Mouse (Mus musculus) stomach, postnatal 0 days (tissue): ENCODE measurements around the gene Oaz1.

Experiments used
- CTCF ChIP-seq: IDR thresholded peaks from 2 replicates; pipeline ENCODE4 v1.5.1; 2016; ENCODE audit warnings: antibody characterized with exemption, low read depth, mild to moderate bottlenecking, moderate library complexity
- EP300 ChIP-seq: optimal IDR thresholded peaks from 2 replicates; pipeline ENCODE3; 2016; ENCODE audit warnings: antibody characterized with exemption

GRCm38 (mm10) chr10:80777123-80777522, 49.3 kb upstream of the Oaz1 start:
- TF ChIP-seq CTCF (no peak), EP300 (no peak)
